Mouse (Mus musculus) hindbrain, embryonic 13.5 days (tissue): ENCODE results near the gene Nsl1. TPM values are rescaled to one million over a fixed set of nuclear protein-coding genes. Genes with fewer than 3 reads are reported as not detected.
"Not testable (repeated sequence)": the region's sequence is repeated elsewhere in the genome, so short reads cannot be mapped to it uniquely, and the experiment has no call there.

Experiments
- ATAC-seq: fragments of 200-750 bp; cut with Nextera tagmentation; 2 replicates; pipeline ENCODE4 v1.8.0; 2017; ENCODE audit warnings: moderate TSS enrichment; ENCODE audit not compliant: low FRiP score
- H3K27ac ChIP-seq: fragments of 300-500 bp; sonication (generic); 2 replicates; pipeline ENCODE4 v1.5.1; 2015; ENCODE audit warnings: inconsistent platforms, mild to moderate bottlenecking, moderate library complexity
- H3K27me3 ChIP-seq: fragments of 300-500 bp; sonication (generic); 2 replicates; pipeline ENCODE4 v1.6.1; 2015; ENCODE audit warnings: mild to moderate bottlenecking, inconsistent platforms
- H3K36me3 ChIP-seq: fragments of 300-500 bp; sonication (generic); 2 replicates; pipeline ENCODE4 v1.6.1; 2015; ENCODE audit warnings: mild to moderate bottlenecking, inconsistent platforms
- H3K4me1 ChIP-seq: fragments of 300-500 bp; sonication (generic); replicated peaks from 2 replicates; pipeline ENCODE4 v1.6.1; 2015; ENCODE audit warnings: inconsistent platforms
- H3K4me2 ChIP-seq: fragments of 300-500 bp; sonication (generic); 2 replicates; pipeline ENCODE4 v1.6.1; 2015; ENCODE audit warnings: inconsistent platforms, mild to moderate bottlenecking, moderate library complexity
- H3K4me3 ChIP-seq: fragments of 300-500 bp; sonication (generic); 2 replicates; pipeline ENCODE4 v1.5.1; 2015; ENCODE audit warnings: mild to moderate bottlenecking, inconsistent platforms
- H3K9ac ChIP-seq: fragments of 300-500 bp; sonication (generic); 2 replicates; pipeline ENCODE4 v1.6.1; 2015; ENCODE audit warnings: mild to moderate bottlenecking, inconsistent platforms
- H3K9me3 ChIP-seq: fragments of 300-500 bp; sonication (generic); 2 replicates; pipeline ENCODE4 v1.6.1; 2016; ENCODE audit warnings: inconsistent platforms
- WGBS: fragments of 180-500 bp; shearing (Covaris S2); methylation state at CpG from one replicate; pipeline ENCODE4 v1.1.7; 2015; 5-methylcytosine and 5-hydroxymethylcytosine counted together
- polyA plus RNA-seq: library from polyadenylated mRNA; unstranded; fragments of >200 nt; fragmentation: Nextera tagmentation; extraction: Ambion mirVana; gene quantifications from 2 replicates; pipeline ENCODE4 v1.2.1, GENCODE M21; 2015

Gene Nsl1
- polyA plus RNA-seq = 5.0 and 5.7 TPM in 2 replicates

DNA sequence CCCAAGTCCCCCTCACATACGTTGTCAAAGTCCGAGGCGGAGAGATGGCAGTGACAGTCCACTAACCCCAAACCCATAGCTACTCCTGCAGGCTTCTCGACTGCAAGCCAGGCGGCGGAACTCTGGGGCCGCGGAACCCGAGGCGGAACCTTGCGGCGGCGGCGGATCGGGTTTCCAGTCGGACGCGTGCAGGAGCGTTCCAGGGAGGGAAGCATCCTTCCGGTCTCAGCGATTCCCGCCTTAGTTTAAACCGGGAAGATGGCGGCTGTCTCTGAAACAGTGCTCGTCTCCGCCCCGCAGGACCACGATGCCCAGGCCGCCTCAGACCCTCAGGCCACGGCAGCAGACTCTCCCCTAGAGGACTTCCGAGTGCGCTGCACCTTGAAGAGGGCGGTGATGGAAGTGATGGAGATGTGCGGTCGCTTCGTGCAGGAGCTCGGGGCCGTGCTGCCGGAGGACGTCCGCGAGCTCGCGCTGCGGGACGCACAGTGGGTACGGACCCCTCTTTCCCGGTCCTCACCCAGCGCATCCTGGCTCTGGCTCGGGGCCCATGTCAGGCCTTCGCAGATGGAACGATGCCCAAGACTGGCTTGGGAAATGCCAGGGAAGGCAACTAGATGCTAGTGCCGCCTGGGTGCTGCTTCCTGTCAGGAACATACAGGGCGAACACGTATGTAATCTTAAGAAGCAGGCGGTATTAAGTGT is at the start of gene Nsl1, which contains the start of gene Tatdn3:
Gene Nsl1, plus strand, starts transcription at position 232 of the 705 bp plus-strand sequence.
Gene Tatdn3, minus strand, starts transcription at position 152 of the 705 bp plus-strand sequence.
- Histone ChIP-seq H3K4me1 (peaks cover 18% of the 10 kb centered on the region), H3K4me3 (peak within 1 kb of the TSS; percentile 81), H3K9me3 (no peaks in the 10 kb centered on the region), H3K9ac (peak within 1 kb of the TSS; percentile 82), H3K36me3 (no peaks in the 10 kb centered on the region), H3K27me3 (no peaks in the 10 kb centered on the region), H3K4me2 (peak within 1 kb of the TSS; percentile 95), H3K27ac (peak within 1 kb of the TSS; percentile 69; the same call in 1 of the 2 replicates)
- WGBS = under 1% methylated on average over 56 of the region's 56 CpGs
- ATAC-seq = peak; percentile 91

DNA sequence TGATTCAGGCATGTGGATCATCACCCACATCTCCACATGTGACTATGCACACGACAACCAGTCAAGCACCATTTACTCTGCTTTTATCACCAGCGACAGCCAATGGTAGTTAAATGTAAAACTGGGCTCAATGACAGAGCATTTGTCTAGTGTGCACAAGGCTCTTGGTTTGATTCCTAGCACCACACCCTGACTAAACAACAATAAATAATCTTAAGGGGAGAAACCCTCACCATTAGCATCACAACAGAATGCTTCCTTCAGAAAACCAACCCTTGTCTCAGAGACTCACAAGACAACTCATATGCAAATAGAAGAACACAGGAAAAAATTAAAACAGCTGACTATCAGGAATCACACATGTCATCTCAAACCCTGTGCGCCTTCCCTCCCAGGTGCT is 48.5 kb upstream of the Nsl1 start:
- Histone ChIP-seq H3K27me3 (no peaks in the 10 kb centered on the region), H3K9me3 (no peaks in the 10 kb centered on the region; the same call in 1 of the 2 replicates), H3K9ac (no peak overlapping the region), H3K4me3 (no peak overlapping the region), H3K4me2 (no peak overlapping the region), H3K36me3 (peaks cover 51% of the 10 kb centered on the region), H3K27ac (no peak overlapping the region), H3K4me1 (no peaks in the 10 kb centered on the region)
- no peak for ATAC-seq
- WGBS = 97% methylated on average over 3 of the region's 3 CpGs

DNA sequence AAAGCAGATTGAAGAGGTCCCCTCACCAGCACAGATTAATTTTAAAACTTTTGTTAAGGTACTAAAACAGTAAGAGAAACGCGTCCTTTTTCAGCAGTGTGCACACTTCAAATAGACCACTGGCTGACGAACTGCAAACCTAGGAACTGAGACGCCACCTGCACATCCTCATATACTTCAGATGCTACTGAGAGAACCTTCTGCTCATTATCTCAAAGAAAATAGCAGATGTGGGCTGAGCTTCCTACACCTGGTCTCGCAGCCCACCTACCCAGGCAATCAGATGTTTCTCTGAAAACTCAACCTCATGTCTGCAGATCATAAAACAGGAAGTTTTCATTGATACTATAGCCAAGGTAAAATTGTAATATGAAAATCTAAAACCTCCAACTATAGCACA is 43.0 kb upstream of the Nsl1 start:
- Histone ChIP-seq H3K27ac (no peak overlapping the region), H3K4me2 (no peak overlapping the region), H3K9ac (no peak overlapping the region), H3K4me3 (no peak overlapping the region), H3K36me3 (peaks cover 12% of the 10 kb centered on the region), H3K4me1 (peaks cover 5% of the 10 kb centered on the region), H3K27me3 (no peaks in the 10 kb centered on the region), H3K9me3 (no peaks in the 10 kb centered on the region)
- WGBS = 94% methylated on average over 5 of the region's 5 CpGs
- no peak for ATAC-seq

DNA sequence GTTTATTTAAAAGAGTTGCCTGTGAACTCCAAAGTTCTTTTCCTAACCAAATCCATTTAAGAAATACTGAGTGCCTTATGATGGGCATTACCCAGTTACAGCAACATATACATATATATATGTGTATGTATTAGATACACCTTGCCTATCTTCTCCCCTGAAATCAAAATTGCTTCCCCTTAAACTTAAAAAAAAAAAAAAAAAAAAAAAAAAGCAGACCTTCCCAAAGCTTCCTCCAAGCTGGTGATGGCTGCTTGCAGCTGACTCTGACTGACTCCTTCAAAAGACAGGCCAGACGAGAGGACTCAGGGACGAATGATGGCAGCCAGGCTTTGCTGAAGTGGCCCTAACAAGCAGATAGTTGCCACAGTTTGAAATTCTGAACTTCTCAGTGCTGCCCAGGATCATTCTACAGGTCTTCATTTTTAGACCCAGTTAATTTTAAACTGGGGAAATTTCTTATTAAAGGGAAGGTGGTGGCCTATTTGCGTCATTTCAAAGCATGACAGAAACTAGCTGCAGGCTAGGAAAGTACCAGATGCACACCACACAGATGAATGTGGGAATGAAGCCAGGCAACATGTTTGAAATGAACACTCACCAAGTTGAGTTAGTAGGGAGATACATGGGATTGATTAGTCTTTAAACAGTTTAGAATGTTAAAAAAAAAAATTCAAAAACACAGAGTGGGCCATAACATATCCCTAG is 42.4 kb upstream of the Nsl1 start:
- Histone ChIP-seq H3K9ac (no peak overlapping the region), H3K4me1 (peaks cover 11% of the 10 kb centered on the region), H3K9me3 (no peaks in the 10 kb centered on the region), H3K27me3 (no peaks in the 10 kb centered on the region), H3K4me3 (no peak overlapping the region), H3K36me3 (peaks cover 10% of the 10 kb centered on the region), H3K27ac (no peak overlapping the region), H3K4me2 (no peak overlapping the region)
- ATAC-seq = no peak
- WGBS = 83% methylated on average over 3 of the region's 3 CpGs

DNA sequence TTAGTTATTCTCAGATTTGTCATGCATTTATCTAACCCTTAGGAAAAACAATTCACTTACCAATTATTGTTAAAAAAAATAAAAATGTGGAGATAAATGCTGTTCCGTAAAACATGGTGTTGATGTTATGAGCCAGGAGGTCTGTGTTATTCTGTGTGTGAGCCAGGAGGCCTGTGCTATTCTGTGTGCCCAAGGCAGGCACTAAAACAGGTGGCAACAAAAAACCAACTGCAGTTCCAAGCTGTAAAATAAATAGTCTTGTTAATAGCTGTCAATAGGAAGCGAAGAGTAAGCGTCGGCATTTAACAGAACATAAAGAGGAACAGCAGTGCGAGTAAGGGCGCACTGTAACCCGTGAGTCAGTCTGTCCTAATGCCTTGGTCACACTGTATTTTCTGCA is 41.8 kb upstream of the Nsl1 start:
- Histone ChIP-seq H3K9me3 (no peaks in the 10 kb centered on the region), H3K27me3 (no peaks in the 10 kb centered on the region), H3K4me1 (peaks cover 12% of the 10 kb centered on the region), H3K9ac (no peak overlapping the region), H3K4me2 (no peak overlapping the region), H3K4me3 (no peak overlapping the region), H3K36me3 (peaks cover 10% of the 10 kb centered on the region), H3K27ac (no peak overlapping the region)
- no peak for ATAC-seq
- 90% methylated on average over 7 of the region's 7 CpGs for WGBS

DNA sequence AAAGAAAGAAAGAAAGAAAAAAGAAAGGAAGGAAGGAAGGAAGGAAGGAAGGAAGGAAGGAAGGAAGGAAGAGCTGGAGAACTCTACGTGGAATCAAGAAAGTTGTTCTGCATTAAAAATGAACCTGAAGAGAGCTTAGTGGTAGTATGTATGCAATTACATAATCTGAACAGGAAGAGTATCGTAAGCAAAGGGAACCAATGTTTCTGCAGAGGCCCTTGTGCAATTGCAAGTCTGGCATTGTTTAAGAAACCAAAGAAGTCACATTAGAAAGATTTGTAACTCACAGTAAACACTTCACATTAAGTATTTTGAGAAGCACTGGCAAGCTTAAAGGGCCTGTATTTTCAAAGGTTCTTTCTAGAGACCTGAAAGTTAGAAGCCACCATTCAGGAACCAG is 39.7 kb upstream of the Nsl1 start:
- H3K27me3 ChIP-seq = no peaks in the 10 kb centered on the region
- WGBS = 87% methylated on average over 2 of the region's 2 CpGs
- no peak overlapping the region for H3K27ac ChIP-seq
- H3K9ac ChIP-seq = no peak overlapping the region
- peaks cover 20% of the 10 kb centered on the region for H3K4me1 ChIP-seq
- H3K9me3 ChIP-seq = no peaks in the 10 kb centered on the region
- no peak overlapping the region for H3K4me3 ChIP-seq
- H3K4me2 ChIP-seq = no peak overlapping the region
- no peak for ATAC-seq
- H3K36me3 ChIP-seq = peaks cover 10% of the 10 kb centered on the region

DNA sequence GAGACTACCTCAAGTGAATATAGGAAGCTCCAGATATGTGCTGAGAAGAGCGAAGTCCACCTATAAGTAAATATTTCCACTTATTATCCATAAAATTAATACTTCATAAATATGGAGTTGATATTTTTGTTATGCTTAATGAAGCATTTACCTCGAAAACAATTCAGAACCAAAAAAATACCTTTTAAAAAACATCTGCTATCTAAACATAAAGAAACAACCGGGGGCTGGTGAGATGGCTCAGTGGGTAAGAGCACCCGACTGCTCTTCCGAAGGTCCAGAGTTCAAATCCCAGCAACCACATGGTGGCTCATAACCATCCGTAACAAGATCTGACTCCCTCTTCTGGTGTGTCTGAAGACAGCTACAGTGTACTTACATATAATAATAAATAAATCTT is 39.0 kb upstream of the Nsl1 start:
- WGBS = 93% methylated on average over 6 of the region's 6 CpGs
- ATAC-seq = not testable (repeated sequence)

DNA sequence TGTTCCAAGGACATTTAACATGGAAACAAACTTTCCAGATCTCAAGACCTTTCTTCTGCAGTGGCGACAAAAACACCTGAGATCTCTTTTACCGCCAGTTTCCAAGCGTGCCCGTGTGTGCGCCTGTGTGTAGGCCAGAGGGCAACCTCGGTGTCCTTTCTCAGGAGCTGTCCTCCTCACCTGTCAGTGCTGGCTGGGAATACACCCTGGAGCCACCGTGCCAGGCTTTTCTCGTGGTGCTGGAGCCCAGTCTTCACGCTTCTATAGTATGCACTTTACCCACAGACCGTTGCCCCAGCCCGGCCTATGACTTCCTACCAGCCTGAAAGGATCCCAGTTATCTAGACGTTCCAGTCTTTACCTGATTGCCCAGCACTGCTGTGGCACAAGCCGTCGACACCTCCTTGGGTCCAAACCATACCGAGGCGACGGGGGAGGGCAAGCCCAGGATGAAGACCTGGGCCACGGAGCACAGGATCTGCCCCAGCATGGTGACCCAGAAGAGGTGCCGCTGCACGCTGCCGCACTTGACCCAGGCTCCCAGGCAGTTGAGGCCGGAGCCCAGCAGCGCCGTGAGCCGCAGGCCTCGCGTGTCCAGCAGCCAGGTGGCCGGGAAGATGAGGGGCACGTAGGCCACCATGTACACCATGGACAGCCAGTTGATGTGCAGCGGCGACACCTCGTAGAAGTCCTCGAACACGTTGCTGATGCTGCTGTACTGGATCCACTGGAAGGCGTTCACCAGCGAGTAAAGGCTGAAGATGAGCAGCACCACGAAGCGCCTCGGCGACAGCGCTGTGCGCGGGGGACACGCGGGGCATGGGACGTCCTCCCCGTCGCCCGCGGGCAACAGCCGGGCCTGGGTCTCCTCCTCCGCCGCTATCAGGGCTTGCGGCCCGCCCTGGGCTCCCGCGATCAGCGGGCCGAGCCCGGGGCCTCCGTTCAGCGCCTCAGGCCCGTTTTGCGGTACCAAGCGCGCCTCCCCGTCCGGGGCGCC is 37.5 kb upstream of the Nsl1 start:
- peak; percentile 67 for ATAC-seq
- Histone ChIP-seq H3K4me1 (peaks cover 20% of the 10 kb centered on the region), H3K9me3 (no peaks in the 10 kb centered on the region), H3K4me3 (peak overlapping the region; percentile 80), H3K27me3 (no peaks in the 10 kb centered on the region), H3K4me2 (peak overlapping the region; percentile 98), H3K9ac (peak overlapping the region; percentile 88), H3K36me3 (peaks cover 7% of the 10 kb centered on the region), H3K27ac (peak overlapping the region; percentile 92)
- 2% methylated on average over 51 of the region's 69 CpGs for WGBS

More for the DNA sequence above, 39.0 kb upstream of the Nsl1 start:
- H3K4me1 ChIP-seq = peaks cover 20% of the 10 kb centered on the region
- H3K27ac ChIP-seq, H3K9me3 ChIP-seq, H3K4me2 ChIP-seq, H3K4me3 ChIP-seq, H3K27me3 ChIP-seq, H3K9ac ChIP-seq: not testable (repeated sequence)
- H3K36me3 ChIP-seq = peaks cover 10% of the 10 kb centered on the region

DNA sequence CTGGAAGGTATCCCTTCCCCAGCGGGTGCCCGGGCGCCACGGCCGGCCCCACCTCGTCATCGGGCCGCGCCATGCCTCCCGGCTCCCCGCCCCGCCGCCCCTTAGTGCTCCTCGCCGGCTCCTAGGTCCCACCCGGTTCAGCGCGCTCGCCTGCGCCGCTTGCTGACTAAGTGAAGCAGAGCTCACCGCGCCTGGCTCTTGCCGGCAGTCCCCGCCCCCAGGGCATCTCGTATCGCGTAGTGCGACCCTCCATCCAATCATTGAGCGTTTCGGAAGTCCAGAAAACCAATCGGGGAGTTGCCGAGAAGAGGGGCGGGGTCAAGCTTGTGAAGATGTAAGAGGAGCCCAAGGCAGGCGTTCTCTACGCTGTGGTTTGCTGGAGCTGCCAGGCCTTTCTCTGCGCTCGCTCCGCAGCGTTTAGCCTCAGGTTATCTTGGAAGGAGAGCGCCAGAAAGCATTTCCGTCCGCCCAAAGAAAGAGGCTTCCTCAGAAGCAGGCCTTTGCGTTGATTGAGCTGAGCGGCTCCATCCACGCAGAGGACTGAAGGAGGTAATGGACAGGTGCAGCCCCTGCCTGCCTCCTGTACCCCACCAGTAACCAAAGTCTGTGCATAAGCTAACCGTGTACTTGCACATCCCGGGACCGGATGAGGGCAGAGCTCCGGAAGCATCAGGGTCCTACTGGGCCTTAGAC is 36.6 kb upstream of the Nsl1 start, which contains the start of gene Flvcr1:
Gene Flvcr1, minus strand, starts transcription at position 138 of the 693 bp plus-strand sequence.
- ATAC-seq = peak; percentile 99
- Histone ChIP-seq H3K9me3 (no peaks in the 10 kb centered on the region), H3K27ac (peak within 1 kb of the TSS; percentile 95), H3K36me3 (peaks cover 7% of the 10 kb centered on the region), H3K9ac (peak within 1 kb of the TSS; percentile 88), H3K4me1 (peaks cover 20% of the 10 kb centered on the region), H3K4me3 (peak within 1 kb of the TSS; percentile 80), H3K4me2 (peak within 1 kb of the TSS; percentile 98), H3K27me3 (no peaks in the 10 kb centered on the region)
- WGBS = under 1% methylated on average over 49 of the region's 50 CpGs

DNA sequence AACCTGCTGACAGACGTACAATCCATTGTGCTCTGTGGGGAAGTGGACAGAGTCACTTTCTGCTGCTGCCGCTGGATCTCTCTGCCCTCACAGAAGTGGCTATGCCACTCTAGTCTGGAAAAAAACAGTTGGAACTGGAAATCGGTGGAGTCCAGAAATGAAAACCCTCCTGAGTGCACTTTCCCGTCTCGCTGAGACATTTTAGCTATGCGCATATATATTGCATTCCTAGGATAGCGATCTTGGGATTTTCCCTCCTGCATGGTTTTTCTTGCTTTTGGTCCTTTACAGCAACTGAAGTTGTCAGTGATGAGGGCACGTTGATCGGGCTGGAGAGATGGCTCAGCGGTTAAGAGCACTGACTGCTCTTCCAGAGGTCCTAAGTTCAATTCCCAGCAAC is 32.6 kb upstream of the Nsl1 start:
- 63% methylated on average over 10 of the region's 10 CpGs for WGBS
- Histone ChIP-seq H3K4me1 (peaks cover 11% of the 10 kb centered on the region), H3K4me3 (no peak overlapping the region), H3K27me3 (no peaks in the 10 kb centered on the region), H3K36me3 (no peaks in the 10 kb centered on the region), H3K27ac (no peak overlapping the region), H3K9me3 (no peaks in the 10 kb centered on the region), H3K4me2 (no peak overlapping the region), H3K9ac (no peak overlapping the region)
- no peak for ATAC-seq

DNA sequence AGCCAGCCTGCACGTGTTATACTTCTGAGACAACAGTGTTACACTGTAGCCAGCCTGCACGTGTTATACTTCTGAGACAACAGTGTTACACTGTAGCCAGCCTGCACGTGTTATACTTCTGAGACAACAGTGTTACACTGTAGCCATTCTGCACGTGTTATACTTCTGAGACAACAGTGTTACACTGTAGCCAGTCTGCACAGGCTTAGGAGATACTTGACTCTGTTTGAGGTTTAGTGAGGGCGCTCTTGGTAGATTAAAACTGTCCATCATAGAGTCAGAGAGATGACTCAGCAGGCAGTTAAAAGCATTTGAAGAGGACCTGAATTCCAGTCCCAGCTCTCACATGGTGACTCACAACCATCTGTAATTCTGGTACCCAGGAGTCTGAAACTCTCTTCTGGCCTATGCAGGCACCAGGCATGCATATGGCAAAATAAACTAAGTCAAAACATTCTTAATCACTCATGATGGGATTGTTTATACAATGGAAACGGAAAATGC is 31.8 kb upstream of the Nsl1 start:
- H3K4me2 ChIP-seq, H3K36me3 ChIP-seq, H3K4me3 ChIP-seq, H3K4me1 ChIP-seq, H3K9me3 ChIP-seq, H3K27ac ChIP-seq, H3K27me3 ChIP-seq, ATAC-seq, H3K9ac ChIP-seq: not testable (repeated sequence)
- WGBS = 84% methylated on average over 6 of the region's 6 CpGs
